Mouse (Mus musculus) forebrain, postnatal 0 days (tissue): ENCODE data around the gene Med13. TPM values are rescaled to one million over a fixed set of nuclear protein-coding genes. Genes with fewer than 3 reads are reported as not detected.
"Not testable (repeated sequence)": the region's sequence is repeated elsewhere in the genome, so short reads cannot be mapped to it uniquely, and the experiment has no call there.

Experiments
- ATAC-seq: fragments of 200-750 bp; cut with Nextera tagmentation; 2 replicates; pipeline ENCODE4 v1.8.0; 2017; ENCODE audit warnings: mild to moderate bottlenecking, moderate library complexity
- DNase-seq: peaks from one replicate; pipeline ENCODE4 v3.0.0-alpha.2; 2015
- H3K27ac ChIP-seq: fragments of 300-500 bp; sonication (generic); 2 replicates; pipeline ENCODE4 v1.5.1; 2014; ENCODE audit warnings: low read depth, mild to moderate bottlenecking, antibody characterized with exemption, low read length, moderate library complexity, mixed read lengths
- H3K27me3 ChIP-seq: fragments of 300-500 bp; sonication (generic); 2 replicates; pipeline ENCODE4 v1.6.1; 2014; ENCODE audit warnings: mild to moderate bottlenecking, low read length, mixed read lengths; ENCODE audit not compliant: insufficient read depth
- H3K36me3 ChIP-seq: fragments of 300-500 bp; sonication (generic); 2 replicates; pipeline ENCODE4 v1.6.1; 2014; ENCODE audit warnings: mild to moderate bottlenecking, moderate library complexity; ENCODE audit not compliant: insufficient read depth
- H3K4me1 ChIP-seq: fragments of 300-500 bp; sonication (generic); 2 replicates; pipeline ENCODE4 v1.6.1; 2014; ENCODE audit warnings: antibody characterized with exemption; ENCODE audit not compliant: insufficient read depth
- H3K4me2 ChIP-seq: fragments of 300-500 bp; sonication (generic); 2 replicates; pipeline ENCODE4 v1.6.1; 2014; ENCODE audit warnings: low read depth, mild to moderate bottlenecking, moderate library complexity
- H3K4me3 ChIP-seq: fragments of 300-500 bp; sonication (generic); 2 replicates; pipeline ENCODE4 v1.5.1; 2014; ENCODE audit warnings: low read depth, low read length, mixed read lengths
- H3K9ac ChIP-seq: fragments of 300-500 bp; sonication (generic); 2 replicates; pipeline ENCODE4 v1.6.1; 2014; ENCODE audit warnings: mild to moderate bottlenecking
- H3K9me3 ChIP-seq: fragments of 300-500 bp; sonication (generic); 2 replicates; pipeline ENCODE4 v1.6.1; 2016; ENCODE audit warnings: low read length
- CTCF ChIP-seq: sonication (generic); IDR thresholded peaks from 2 replicates; pipeline ENCODE4 v1.5.1; 2016; ENCODE audit warnings: antibody characterized with exemption, control low read depth, low read depth
- WGBS: fragments of 180-500 bp; shearing (Covaris S2); extraction: QIAGEN DNeasy Blood & Tissue Kit; methylation state at CpG from one replicate; pipeline ENCODE4 v1.1.7; 2014; 5-methylcytosine and 5-hydroxymethylcytosine counted together
- polyA plus RNA-seq: library from polyadenylated mRNA; unstranded; fragments of >200 nt; fragmentation: Nextera tagmentation; extraction: Ambion mirVana; gene quantifications from 2 replicates; pipeline ENCODE4 v1.2.1, GENCODE M21; 2015
- total RNA-seq: library from RNA; depleted of rRNA; stranded (reverse); fragments of >200 nt; gene quantifications from 2 replicates; pipeline ENCODE4 v1.2.3, GENCODE M21; 2014

Med13 gene
- total and polyA plus RNA-seq, 2 experiments from 2014 or later = 5.5 to 54.0 TPM

DNA sequence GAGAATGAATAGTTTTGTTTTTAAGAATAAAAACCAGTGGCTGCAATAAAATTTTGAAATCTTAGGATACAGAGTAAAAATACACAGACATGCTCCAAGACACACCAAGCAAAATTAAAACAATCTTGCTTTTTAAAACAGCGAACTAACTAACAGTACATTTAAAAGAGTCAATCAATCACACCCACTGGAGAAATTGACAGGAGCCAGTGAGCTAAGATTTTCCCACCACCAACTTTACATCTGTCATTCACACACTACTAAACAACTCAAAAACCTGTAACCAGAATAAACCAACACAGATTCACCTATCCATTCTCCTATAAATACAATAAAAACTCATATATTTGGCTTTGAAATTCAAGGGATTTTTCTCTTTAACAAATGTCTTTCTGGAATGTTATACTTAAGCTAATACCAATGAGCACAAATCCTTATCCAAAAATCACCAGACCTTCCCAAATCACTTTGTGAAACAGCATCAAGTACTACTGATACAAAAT, 6.7 kb downstream of the Med13 start:
- Histone ChIP-seq H3K9ac (no peak overlapping the region), H3K27ac (no peak overlapping the region), H3K4me3 (no peak overlapping the region), H3K9me3 (no peaks in the 10 kb centered on the region), H3K4me2 (no peak overlapping the region), H3K27me3 (no peaks in the 10 kb centered on the region), H3K36me3 (no peaks in the 10 kb centered on the region), H3K4me1 (peaks cover 13% of the 10 kb centered on the region; the same call in 1 of the 2 replicates)
- DNase-seq (no peak), ATAC-seq (no peak)
- TF ChIP-seq CTCF = no peak
- 73% methylated on average over 1 of the region's 1 CpGs for WGBS

DNA sequence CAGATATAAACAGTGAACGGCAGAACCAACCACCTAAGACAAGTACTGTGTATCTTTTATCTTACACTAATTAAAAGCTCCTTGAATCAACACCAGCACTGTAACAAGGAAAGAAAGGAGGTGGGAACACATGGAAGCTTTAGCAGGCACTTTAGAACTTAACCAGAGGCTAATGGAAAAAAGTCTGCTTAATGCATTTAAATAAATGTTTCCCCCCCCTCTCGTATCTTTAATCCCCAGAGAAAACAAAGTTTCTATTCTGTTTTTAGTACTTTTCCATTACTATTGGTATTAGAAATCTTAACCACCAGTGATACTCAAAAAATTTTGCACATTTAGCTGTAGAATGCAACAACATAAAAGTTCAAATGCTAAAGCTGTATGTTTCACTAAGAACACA, 8.1 kb downstream of the Med13 start:
- no peaks in the 10 kb centered on the region; the same call in none of the 2 replicates for H3K36me3 ChIP-seq
- DNase-seq (no peak), ATAC-seq (no peak)
- WGBS = 23% methylated on average over 2 of the region's 2 CpGs
- no peaks in the 10 kb centered on the region for H3K9me3 ChIP-seq
- H3K27ac ChIP-seq = no peak overlapping the region
- 0 out of 2 replicates have a peak, but pooled peaks cover 9% of the 10 kb centered on the region for H3K4me1 ChIP-seq
- no peak overlapping the region for H3K9ac ChIP-seq
- H3K4me3 ChIP-seq = no peak overlapping the region
- no peak overlapping the region for H3K4me2 ChIP-seq
- TF ChIP-seq CTCF = no peak
- H3K27me3 ChIP-seq = no peaks in the 10 kb centered on the region

DNA sequence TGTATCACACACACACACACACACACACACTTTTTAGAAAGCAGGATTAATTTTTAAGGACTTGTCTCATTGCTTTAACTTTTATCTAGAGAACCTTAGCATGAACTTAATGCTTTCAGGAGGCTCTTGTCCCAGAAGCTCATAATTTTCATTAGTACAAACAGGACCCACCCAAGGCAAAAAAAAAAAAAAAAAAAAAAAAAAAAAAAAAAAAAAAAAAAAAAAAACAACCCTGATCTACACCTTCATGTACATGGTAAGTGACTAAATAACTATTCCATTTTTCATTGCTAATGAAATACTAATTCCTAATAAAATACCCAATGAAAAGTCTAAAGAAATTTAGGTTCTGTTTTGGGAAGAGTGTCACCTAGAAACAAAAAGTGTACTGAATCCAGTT, 8.5 kb downstream of the Med13 start:
- H3K9me3 ChIP-seq = no peaks in the 10 kb centered on the region
- no peak for ATAC-seq

DNA sequence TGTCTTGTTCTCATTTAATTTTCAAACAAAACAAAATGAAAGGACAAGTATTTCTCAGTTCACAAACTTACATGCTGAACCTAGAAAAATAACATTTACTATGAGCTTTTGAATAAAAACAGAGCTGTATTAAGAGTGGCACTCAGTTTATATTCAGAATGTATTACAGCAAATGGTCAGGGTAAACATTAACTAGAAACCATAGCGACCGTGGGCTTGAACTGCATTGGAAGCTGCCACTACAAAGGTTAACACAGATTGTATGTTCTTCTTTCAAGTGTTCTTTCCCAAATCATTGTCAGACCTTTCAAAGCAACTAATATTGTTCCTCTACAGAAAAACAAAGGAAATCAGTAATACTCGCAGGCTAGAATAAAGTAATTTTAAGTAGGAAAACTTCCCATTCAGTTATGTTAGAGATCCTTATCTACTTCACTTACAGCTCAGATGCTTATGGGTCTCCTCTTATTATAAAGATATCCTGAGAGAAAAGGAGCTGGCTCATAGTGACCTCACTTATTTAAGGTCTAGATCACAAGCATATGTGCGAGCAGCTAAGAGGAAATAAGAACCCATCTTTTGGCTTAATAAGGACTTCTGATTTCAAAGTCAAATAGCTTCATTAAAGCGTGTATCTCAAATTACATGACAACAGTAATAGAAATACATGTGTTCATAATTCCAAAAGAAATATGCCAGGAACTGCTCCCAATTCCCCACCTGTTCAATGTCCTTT, 9.8 kb downstream of the Med13 start:
- H3K4me2 ChIP-seq = no peak overlapping the region
- TF ChIP-seq CTCF = no peak
- no peaks in the 10 kb centered on the region for H3K9me3 ChIP-seq
- 0 out of 2 replicates have a peak, but pooled peaks cover 3% of the 10 kb centered on the region for H3K4me1 ChIP-seq
- H3K36me3 ChIP-seq = peaks cover 3% of the 10 kb centered on the region
- H3K27ac ChIP-seq = no peak overlapping the region
- H3K4me3 ChIP-seq = no peak overlapping the region
- H3K27me3 ChIP-seq = no peaks in the 10 kb centered on the region
- ATAC-seq = no peak
- H3K9ac ChIP-seq = no peak overlapping the region
- 68% methylated on average over 5 of the region's 5 CpGs for WGBS
- DNase-seq = no peak

More for the DNA sequence above, 8.5 kb downstream of the Med13 start:
- Histone ChIP-seq H3K27me3 (no peaks in the 10 kb centered on the region), H3K4me1 (0 out of 2 replicates have a peak, but pooled peaks cover 9% of the 10 kb centered on the region), H3K4me2 (no peak overlapping the region), H3K4me3 (no peak overlapping the region), H3K36me3 (no peaks in the 10 kb centered on the region; the same call in none of the 2 replicates), H3K27ac (no peak overlapping the region), H3K9ac (no peak overlapping the region)
- no peak for DNase-seq
- no peak for TF ChIP-seq CTCF

DNA sequence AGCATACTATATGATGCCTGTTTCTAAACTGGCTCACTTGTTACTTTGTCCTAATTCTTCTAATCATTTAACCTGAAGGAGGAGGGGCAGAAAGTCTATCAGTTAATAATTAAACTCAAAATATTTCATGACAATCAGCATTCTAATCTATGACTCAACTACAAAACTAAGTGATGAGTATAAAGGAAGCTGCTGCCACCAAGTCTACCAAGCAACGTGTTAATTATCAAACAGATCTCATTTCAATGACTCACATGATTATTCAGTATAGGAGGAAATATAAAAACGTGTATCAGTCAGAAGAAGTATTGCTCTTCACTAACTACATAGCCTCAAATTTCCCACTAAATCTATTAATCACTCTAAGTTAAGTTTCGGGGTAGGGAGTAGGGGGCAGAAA, 10.9 kb downstream of the Med13 start:
- peaks cover 3% of the 10 kb centered on the region for H3K36me3 ChIP-seq
- H3K4me3 ChIP-seq = no peak overlapping the region
- H3K27me3 ChIP-seq = no peaks in the 10 kb centered on the region
- ATAC-seq (no peak), DNase-seq (no peak)
- no peaks in the 10 kb centered on the region for H3K9me3 ChIP-seq
- no peak overlapping the region for H3K4me2 ChIP-seq
- no peak overlapping the region for H3K27ac ChIP-seq
- WGBS = 88% methylated on average over 3 of the region's 3 CpGs
- TF ChIP-seq CTCF = no peak
- H3K9ac ChIP-seq = no peak overlapping the region
- H3K4me1 ChIP-seq = no peaks in the 10 kb centered on the region

DNA sequence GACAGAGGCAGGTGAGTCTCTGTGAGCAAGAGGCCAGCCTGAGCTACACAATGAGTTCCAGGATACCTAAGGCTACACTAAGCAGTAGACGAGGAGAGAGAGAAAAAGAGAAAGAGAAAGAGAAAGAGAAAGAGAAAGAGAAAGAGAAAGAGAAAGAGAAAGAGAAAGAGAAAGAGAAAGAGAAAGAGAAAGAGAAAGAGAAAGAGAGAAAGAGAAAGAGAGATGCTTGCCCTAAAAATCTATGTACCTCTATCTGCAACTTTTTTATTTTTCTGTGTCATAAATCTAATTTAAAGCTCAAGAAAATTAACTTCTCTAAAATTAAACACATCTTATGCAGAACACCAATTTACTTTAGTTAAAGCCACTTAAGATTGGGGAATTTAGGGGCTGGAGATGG, 12.5 kb downstream of the Med13 start:
- not testable (repeated sequence) for H3K4me1 ChIP-seq, H3K9ac ChIP-seq, H3K9me3 ChIP-seq, H3K36me3 ChIP-seq, H3K27ac ChIP-seq, DNase-seq, H3K27me3 ChIP-seq, H3K4me2 ChIP-seq, ATAC-seq, H3K4me3 ChIP-seq
- WGBS = 89% methylated on average over 1 of the region's 1 CpGs

DNA sequence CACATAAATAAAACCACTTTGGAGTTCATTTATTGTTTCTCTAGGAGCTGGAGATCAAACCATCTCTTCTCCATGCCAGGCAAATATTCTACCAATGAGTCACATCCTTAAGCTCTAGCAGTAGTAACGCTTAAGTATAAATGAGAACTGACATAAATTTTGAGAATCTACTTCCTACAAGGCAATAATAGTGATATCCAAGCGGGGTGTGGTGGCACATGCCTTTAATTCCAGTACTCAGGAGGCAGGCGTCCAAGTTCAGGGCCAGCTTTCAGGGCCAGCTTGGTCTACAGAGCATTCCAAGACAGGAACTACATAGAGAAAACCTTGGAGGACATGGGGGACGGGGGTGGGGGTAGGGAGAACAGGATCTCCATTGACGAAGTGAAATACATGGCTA, 33.2 kb downstream of the Med13 start:
- TF ChIP-seq CTCF = no peak
- DNase-seq (no peak), ATAC-seq (no peak)
- Histone ChIP-seq H3K9me3 (no peaks in the 10 kb centered on the region), H3K4me1 (no peaks in the 10 kb centered on the region), H3K36me3 (peaks cover 24% of the 10 kb centered on the region), H3K27me3 (no peaks in the 10 kb centered on the region), H3K27ac (no peak overlapping the region), H3K9ac (no peak overlapping the region), H3K4me2 (no peak overlapping the region), H3K4me3 (no peak overlapping the region)
- 89% methylated on average over 5 of the region's 5 CpGs for WGBS

DNA sequence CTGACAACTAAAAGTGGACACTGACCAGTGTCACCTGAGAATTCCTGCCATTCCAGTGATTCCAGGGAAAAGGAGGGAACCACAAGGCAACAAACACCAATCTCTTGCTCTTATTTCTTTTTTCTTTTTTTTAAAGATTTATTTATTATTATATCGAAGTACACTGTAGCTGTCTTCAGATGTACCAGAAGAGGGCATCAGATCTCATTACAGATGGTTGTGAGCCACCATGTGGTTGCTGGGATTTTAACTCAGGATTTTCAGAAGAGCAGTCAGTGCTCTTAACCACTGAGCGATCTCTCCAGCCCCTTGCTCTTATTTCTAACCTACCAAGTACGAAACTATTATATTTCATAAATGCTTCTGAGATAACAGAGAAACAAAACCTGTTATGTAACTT, 42.4 kb downstream of the Med13 start:
- ATAC-seq, H3K9me3 ChIP-seq, DNase-seq, H3K27ac ChIP-seq, H3K9ac ChIP-seq, H3K36me3 ChIP-seq, H3K4me2 ChIP-seq, H3K27me3 ChIP-seq, H3K4me1 ChIP-seq, H3K4me3 ChIP-seq: not testable (repeated sequence)
- 91% methylated on average over 3 of the region's 3 CpGs for WGBS
